Mouse (Mus musculus) limb, embryonic 14.5 days (tissue): ENCODE data around the gene Tmem88. TPM values are rescaled to one million over a fixed set of nuclear protein-coding genes. Genes with fewer than 3 reads are reported as not detected.

Experiments used
- ATAC-seq: fragments of 200-750 bp; cut with Nextera tagmentation; 2 replicates; pipeline ENCODE4 v1.8.0; 2017; ENCODE audit warnings: low read depth, moderate number of reproducible peaks, moderate TSS enrichment; ENCODE audit not compliant: low FRiP score
- DNase-seq: peaks from one replicate; pipeline ENCODE4 v3.0.0-alpha.2; 2015; ENCODE audit warnings: low spot score
- H3K27ac ChIP-seq: fragments of 300-500 bp; sonication (generic); replicated peaks from 2 replicates; pipeline ENCODE4 v1.5.1; 2014; ENCODE audit warnings: low read depth, mild to moderate bottlenecking, low read length, moderate library complexity, mixed read lengths
- H3K27me3 ChIP-seq: fragments of 300-500 bp; sonication (generic); 2 replicates; pipeline ENCODE4 v1.6.1; 2014; ENCODE audit warnings: low read length, mixed read lengths; ENCODE audit not compliant: control insufficient read depth, insufficient read depth
- H3K36me3 ChIP-seq: fragments of 300-500 bp; sonication (generic); 2 replicates; pipeline ENCODE4 v1.6.1; 2014; ENCODE audit warnings: mild to moderate bottlenecking, low read length, moderate library complexity, mixed read lengths; ENCODE audit not compliant: control insufficient read depth, insufficient read depth
- H3K4me1 ChIP-seq: fragments of 300-500 bp; sonication (generic); 2 replicates; pipeline ENCODE4 v1.6.1; 2014; ENCODE audit warnings: antibody characterized with exemption, low read length, mixed read lengths; ENCODE audit not compliant: control insufficient read depth, insufficient read depth
- H3K4me2 ChIP-seq: fragments of 300-500 bp; sonication (generic); replicated peaks from 2 replicates; pipeline ENCODE4 v1.6.1; 2014; ENCODE audit warnings: low read depth, mild to moderate bottlenecking, low read length, moderate library complexity; ENCODE audit not compliant: severe bottlenecking
- H3K4me3 ChIP-seq: fragments of 300-500 bp; sonication (generic); replicated peaks from 2 replicates; pipeline ENCODE4 v1.5.1; 2014; ENCODE audit warnings: low read length
- H3K9ac ChIP-seq: fragments of 300-500 bp; sonication (generic); 2 replicates; pipeline ENCODE4 v1.6.1; 2014; ENCODE audit warnings: mild to moderate bottlenecking, low read depth, low read length, moderate library complexity; ENCODE audit not compliant: severe bottlenecking
- H3K9me3 ChIP-seq: fragments of 300-500 bp; sonication (generic); 2 replicates; pipeline ENCODE4 v1.6.1; 2016; ENCODE audit warnings: low read length; ENCODE audit not compliant: control insufficient read depth
- POLR2A ChIP-seq: fragments of 200-500 bp; IDR thresholded peaks from 2 replicates; pipeline ENCODE4 v1.8.0; 2012; ENCODE audit warnings: inconsistent platforms, mild to moderate bottlenecking, moderate library complexity, borderline replicate concordance; ENCODE audit not compliant: insufficient read depth, insufficient read length; ENCODE audit errors: extremely low read depth
- WGBS: fragments of 180-500 bp; shearing (Covaris S2); extraction: QIAGEN DNeasy Blood & Tissue Kit; methylation state at CpG from one replicate; pipeline ENCODE4 v1.1.7; 2014; 5-methylcytosine and 5-hydroxymethylcytosine counted together
- polyA plus RNA-seq, 2 experiments: library from polyadenylated mRNA; depleted of rRNA in 1 of 2; stranded (reverse) in 1 of 2; unstranded in 1 of 2; fragments of >200 nt; fragmentation: Nextera tagmentation in 1 of 2; extraction: Ambion mirVana in 1 of 2; gene quantifications; 2 replicates each; pipeline versions ENCODE4 v1.2.1 to v1.2.3; 2012 to 2014

Gene Tmem88
- polyA plus RNA-seq, 2 experiments = 17.0 to 18.9 TPM

DNA sequence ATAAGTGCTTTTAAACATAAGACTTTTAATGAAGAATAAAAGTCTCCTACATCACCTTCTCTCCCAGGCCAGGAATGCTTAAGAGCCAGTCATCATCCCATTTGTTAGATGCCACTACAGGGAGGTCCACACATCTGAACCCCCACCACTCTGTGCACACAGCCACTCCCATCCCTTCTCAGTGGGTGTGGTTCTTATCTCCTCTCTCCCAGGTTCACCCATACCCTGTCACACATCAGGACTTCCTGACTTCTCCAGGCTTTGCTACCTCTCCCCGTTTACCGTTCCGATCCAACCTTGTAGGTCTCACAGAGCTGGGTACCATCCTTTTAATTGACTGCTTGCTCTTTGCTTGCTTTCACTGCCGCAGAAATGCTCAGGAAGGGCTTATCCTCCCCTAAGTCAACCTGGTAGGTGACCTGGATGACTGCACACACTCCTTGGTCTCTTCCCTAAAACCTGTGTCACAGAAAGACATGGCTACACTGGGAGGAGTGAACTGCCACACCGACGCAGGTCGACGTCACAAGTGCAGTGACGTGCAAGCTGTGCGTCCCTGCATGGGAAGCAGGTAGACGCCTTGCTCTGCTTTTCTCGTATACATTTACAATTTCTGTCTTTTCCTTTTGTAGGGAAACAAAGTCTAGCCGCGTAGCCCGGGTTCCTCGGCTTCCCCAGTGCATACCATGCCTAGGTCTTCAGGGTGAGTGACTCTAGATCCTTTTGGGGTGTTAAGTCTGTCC lies 24.6 kb downstream of the Tmem88 start:
- no peaks in the 10 kb centered on the region for H3K9me3 ChIP-seq
- no peak overlapping the region for H3K4me2 ChIP-seq
- WGBS = 92% methylated on average over 16 of the region's 16 CpGs
- H3K9ac ChIP-seq = no peak overlapping the region
- no peaks in the 10 kb centered on the region for H3K27me3 ChIP-seq
- TF ChIP-seq POLR2A = no peak
- DNase-seq (no peak), ATAC-seq (no peak)
- peaks cover 34% of the 10 kb centered on the region for H3K36me3 ChIP-seq
- H3K4me3 ChIP-seq = no peak overlapping the region
- peaks cover 21% of the 10 kb centered on the region for H3K4me1 ChIP-seq
- H3K27ac ChIP-seq = no peak overlapping the region

DNA sequence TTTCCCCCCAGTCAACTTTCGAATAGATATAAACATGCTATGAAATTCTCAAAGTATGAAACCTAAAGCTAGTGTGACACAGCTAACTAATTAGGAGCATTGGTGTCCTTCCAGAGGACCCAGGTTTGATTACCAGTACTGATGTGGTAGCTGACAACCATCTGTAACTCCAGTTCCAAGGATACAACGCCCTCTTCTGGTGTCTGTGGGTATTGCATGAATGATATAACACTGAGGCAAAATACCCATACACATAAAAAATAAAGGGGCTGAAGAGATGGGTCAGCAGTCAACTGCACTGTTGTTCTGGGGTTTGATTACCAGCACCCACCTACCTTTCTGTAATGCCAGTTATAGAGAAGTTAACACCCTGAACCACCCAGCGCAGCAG lies 25.3 kb downstream of the Tmem88 start:
- no peak for DNase-seq
- TF ChIP-seq POLR2A = no peak
- H3K4me2 ChIP-seq = no peak overlapping the region
- no peak for ATAC-seq
- 0 out of 2 replicates have a peak overlapping the region, but pooled peaks have one; percentile 38 for H3K27ac ChIP-seq
- no peaks in the 10 kb centered on the region for H3K9me3 ChIP-seq
- peaks cover 31% of the 10 kb centered on the region for H3K36me3 ChIP-seq
- no peaks in the 10 kb centered on the region for H3K27me3 ChIP-seq
- H3K4me1 ChIP-seq = peaks cover 21% of the 10 kb centered on the region
- H3K9ac ChIP-seq = no peak overlapping the region
- no peak overlapping the region for H3K4me3 ChIP-seq
- WGBS = 65% methylated on average over 3 of the region's 3 CpGs

DNA sequence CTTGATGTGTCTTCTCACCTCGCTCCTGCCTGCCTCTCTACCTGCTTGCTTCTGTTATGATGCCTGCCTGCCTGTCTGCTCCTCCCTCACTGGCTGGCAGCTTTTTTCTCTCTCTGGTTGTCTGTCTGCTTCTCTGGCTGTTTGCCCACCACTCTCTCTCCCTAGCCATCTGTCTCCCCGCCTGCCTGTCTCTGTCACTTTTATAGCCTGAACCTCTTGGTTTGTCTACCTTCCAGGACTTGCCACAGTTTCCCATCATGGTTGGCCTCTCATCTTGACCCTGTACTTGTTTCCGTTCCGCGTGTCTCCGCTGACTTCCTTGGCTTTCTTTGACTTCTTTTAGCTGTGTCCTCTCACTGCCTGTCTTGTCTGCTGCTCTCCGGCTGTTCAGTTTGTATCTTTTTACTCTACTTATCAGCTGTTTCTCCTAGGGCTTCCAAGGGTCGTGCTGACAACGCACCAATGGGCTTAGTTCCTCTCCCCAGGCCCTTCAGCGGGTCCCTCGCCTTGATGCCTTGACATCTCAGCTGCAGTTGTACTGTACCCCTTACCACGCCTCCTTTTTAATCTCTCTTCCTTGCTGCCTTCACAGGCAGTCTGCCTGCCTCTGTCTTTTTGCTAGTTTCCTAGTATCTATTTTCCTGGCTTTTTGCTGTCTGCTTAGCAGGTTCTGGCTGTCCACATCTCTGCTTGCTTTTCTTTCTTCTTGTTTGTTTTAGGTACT lies 25.8 kb downstream of the Tmem88 start:
- DNase-seq (no peak), ATAC-seq (no peak)
- no peak overlapping the region for H3K4me2 ChIP-seq
- peaks cover 26% of the 10 kb centered on the region for H3K36me3 ChIP-seq
- H3K9ac ChIP-seq = no peak overlapping the region
- H3K27ac ChIP-seq = 0 out of 2 replicates have a peak overlapping the region, but pooled peaks have one; percentile 43
- TF ChIP-seq POLR2A = no peak
- peaks cover 21% of the 10 kb centered on the region for H3K4me1 ChIP-seq
- H3K27me3 ChIP-seq = no peaks in the 10 kb centered on the region
- no peak overlapping the region for H3K4me3 ChIP-seq
- WGBS = 61% methylated on average over 12 of the region's 12 CpGs
- no peaks in the 10 kb centered on the region for H3K9me3 ChIP-seq

DNA sequence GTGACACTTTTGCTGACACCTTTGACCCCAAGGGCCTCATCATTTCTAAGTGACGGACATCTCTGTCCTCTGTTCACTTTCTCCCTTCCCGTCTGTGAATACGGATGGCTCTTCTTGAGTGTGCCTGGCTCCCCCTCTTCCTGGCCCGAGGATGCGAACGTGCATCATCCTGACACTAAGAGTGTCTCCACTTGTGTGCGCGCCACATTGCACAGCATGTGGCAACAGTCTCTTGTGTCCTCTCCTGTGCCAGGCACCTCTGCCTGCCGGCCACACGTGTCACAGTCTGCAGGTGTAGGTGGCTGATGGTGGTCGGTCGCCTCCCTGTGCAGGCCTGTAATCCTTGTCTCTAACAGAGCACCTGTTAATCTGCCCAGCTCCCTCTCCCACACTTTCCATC lies 26.4 kb downstream of the Tmem88 start:
- H3K27ac ChIP-seq = 0 out of 2 replicates have a peak overlapping the region, but pooled peaks have one; percentile 70
- no peak for TF ChIP-seq POLR2A
- no peak overlapping the region for H3K4me3 ChIP-seq
- H3K9me3 ChIP-seq = no peaks in the 10 kb centered on the region
- no peak for ATAC-seq
- WGBS = 55% methylated on average over 12 of the region's 12 CpGs
- H3K9ac ChIP-seq = no peak overlapping the region
- H3K36me3 ChIP-seq = peaks cover 23% of the 10 kb centered on the region
- H3K4me1 ChIP-seq = peaks cover 21% of the 10 kb centered on the region
- no peak overlapping the region for H3K4me2 ChIP-seq
- no peak for DNase-seq
- no peaks in the 10 kb centered on the region for H3K27me3 ChIP-seq

DNA sequence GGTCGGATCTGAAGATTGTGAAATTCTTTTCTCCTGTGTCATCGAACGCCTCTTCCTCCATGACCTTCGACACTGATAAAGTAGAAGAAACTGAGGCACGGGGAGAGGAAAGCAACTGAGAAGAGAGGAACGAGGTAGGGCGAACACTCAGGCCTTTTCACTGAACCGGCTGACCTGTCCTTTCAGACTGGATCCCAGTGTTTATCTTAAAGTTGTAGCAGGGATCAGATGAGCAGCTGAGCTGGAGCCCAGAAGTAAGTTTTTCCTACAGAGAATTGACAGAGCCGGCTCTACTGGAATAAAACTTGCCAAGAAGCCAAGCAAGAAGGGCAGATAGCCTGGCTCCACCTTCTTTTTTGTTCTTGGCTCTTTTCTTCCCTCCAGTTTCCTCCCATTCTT lies 27.2 kb downstream of the Tmem88 start:
- Histone ChIP-seq H3K4me3 (0 out of 2 replicates have a peak overlapping the region, but pooled peaks have one; percentile 2), H3K4me2 (peak overlapping the region; percentile 30), H3K9ac (0 out of 2 replicates have a peak overlapping the region, but pooled peaks have one; percentile 21), H3K27me3 (no peaks in the 10 kb centered on the region), H3K36me3 (peaks cover 23% of the 10 kb centered on the region), H3K27ac (peak overlapping the region; percentile 70), H3K4me1 (peaks cover 25% of the 10 kb centered on the region), H3K9me3 (no peaks in the 10 kb centered on the region)
- 29% methylated on average over 9 of the region's 9 CpGs for WGBS
- no peak for TF ChIP-seq POLR2A
- DNase-seq (peak; percentile 6), ATAC-seq (no peak)
